Mouse (Mus musculus) stomach, embryonic 16.5 days (tissue): Measurements from ENCODE around the gene Prickle2. TPM values are rescaled to one million over a fixed set of nuclear protein-coding genes. Genes with fewer than 3 reads are reported as not detected.

Source experiments
- ATAC-seq: fragments of 200-750 bp; cut with Nextera tagmentation; 2 replicates; pipeline ENCODE4 v1.8.0; 2017; ENCODE audit warnings: moderate number of reproducible peaks, moderate TSS enrichment; ENCODE audit not compliant: insufficient read depth, low FRiP score
- H3K27ac ChIP-seq: fragments of 300-500 bp; sonication (generic); 2 replicates; pipeline ENCODE4 v1.5.1; 2014; ENCODE audit warnings: low read length
- H3K27me3 ChIP-seq: fragments of 300-500 bp; sonication (generic); 2 replicates; pipeline ENCODE4 v1.6.1; 2014; ENCODE audit warnings: low read length, control low read depth, mixed read lengths; ENCODE audit not compliant: control insufficient read depth, insufficient read depth
- H3K36me3 ChIP-seq: fragments of 300-500 bp; sonication (generic); 2 replicates; pipeline ENCODE4 v1.6.1; 2014; ENCODE audit warnings: low read length; ENCODE audit not compliant: control insufficient read depth, insufficient read depth
- H3K4me1 ChIP-seq: fragments of 300-500 bp; sonication (generic); 2 replicates; pipeline ENCODE4 v1.6.1; 2014; ENCODE audit warnings: low read length, control low read depth, mixed read lengths; ENCODE audit not compliant: control insufficient read depth, insufficient read depth
- H3K4me2 ChIP-seq: fragments of 300-500 bp; sonication (generic); 2 replicates; pipeline ENCODE4 v1.6.1; 2014; ENCODE audit warnings: low read depth, low read length, mixed read lengths
- H3K4me3 ChIP-seq: fragments of 300-500 bp; sonication (generic); replicated peaks from 2 replicates; pipeline ENCODE4 v1.5.1; 2014; ENCODE audit warnings: mild to moderate bottlenecking, low read length
- H3K9ac ChIP-seq: fragments of 300-500 bp; sonication (generic); 2 replicates; pipeline ENCODE4 v1.6.1; 2014; ENCODE audit warnings: low read length
- H3K9me3 ChIP-seq: fragments of 300-500 bp; sonication (generic); replicated peaks from 2 replicates; pipeline ENCODE4 v1.6.1; 2016; ENCODE audit warnings: low read length, control low read depth; ENCODE audit not compliant: control insufficient read depth
- WGBS: fragments of 180-500 bp; shearing (Covaris S2); extraction: QIAGEN DNeasy Blood & Tissue Kit; methylation state at CpG from one replicate; pipeline ENCODE4 v1.1.7; 2014; 5-methylcytosine and 5-hydroxymethylcytosine counted together
- polyA plus RNA-seq: library from polyadenylated mRNA; unstranded; fragments of >200 nt; fragmentation: Nextera tagmentation; extraction: Ambion mirVana; gene quantifications from 2 replicates; pipeline ENCODE4 v1.2.1, GENCODE M21; 2015

The Prickle2 gene
- polyA plus RNA-seq, 1 experiment from 2014 or later: 9.3 TPM

GRCm38 (mm10) chr6:92449956-92450355 lies 256.0 kb downstream of the Prickle2 start:
- no peaks in the 10 kb centered on the region for H3K36me3 ChIP-seq
- ATAC-seq: no peak
- 88% methylated on average over 1 of the region's 1 CpGs for WGBS

GRCm38 (mm10) chr6:92446662-92447061 lies 259.3 kb downstream of the Prickle2 start:
- WGBS: 32% methylated on average over 3 of the region's 3 CpGs
- ATAC-seq: peak; percentile 74
- Histone ChIP-seq H3K9me3 (no peaks in the 10 kb centered on the region), H3K27me3 (no peaks in the 10 kb centered on the region), H3K4me2 (no peak overlapping the region), H3K4me3 (no peak overlapping the region), H3K36me3 (no peaks in the 10 kb centered on the region), H3K9ac (no peak overlapping the region), H3K27ac (peak overlapping the region; percentile 69), H3K4me1 (0 out of 2 replicates have a peak, but pooled peaks cover 2% of the 10 kb centered on the region)

More at GRCm38 (mm10) chr6:92449956-92450355, 256.0 kb downstream of the Prickle2 start:
- H3K4me3 ChIP-seq: no peak overlapping the region
- H3K9ac ChIP-seq: no peak overlapping the region
- no peak overlapping the region for H3K27ac ChIP-seq
- no peaks in the 10 kb centered on the region for H3K27me3 ChIP-seq
- H3K9me3 ChIP-seq: no peaks in the 10 kb centered on the region
- H3K4me2 ChIP-seq: no peak overlapping the region
- 0 out of 2 replicates have a peak, but pooled peaks cover 2% of the 10 kb centered on the region for H3K4me1 ChIP-seq

- ATAC-seq: no peak
- Histone ChIP-seq H3K4me3 (no peak overlapping the region), H3K4me1 (no peaks in the 10 kb centered on the region), H3K9ac (no peak overlapping the region), H3K27me3 (no peaks in the 10 kb centered on the region), H3K36me3 (no peaks in the 10 kb centered on the region), H3K4me2 (no peak overlapping the region), H3K27ac (no peak overlapping the region), H3K9me3 (no peaks in the 10 kb centered on the region)
- WGBS: 59% methylated on average over 2 of the region's 3 CpGs
Measured at GRCm38 (mm10) chr6:92441205-92441604, 264.8 kb downstream of the Prickle2 start.

- Histone ChIP-seq H3K27ac (no peak overlapping the region), H3K4me2 (no peak overlapping the region), H3K27me3 (no peaks in the 10 kb centered on the region), H3K36me3 (no peaks in the 10 kb centered on the region), H3K9ac (no peak overlapping the region), H3K9me3 (no peaks in the 10 kb centered on the region), H3K4me1 (no peaks in the 10 kb centered on the region), H3K4me3 (no peak overlapping the region)
- no peak for ATAC-seq
- 89% methylated on average over 3 of the region's 3 CpGs for WGBS
Measured at GRCm38 (mm10) chr6:92440251-92440650, 265.7 kb downstream of the Prickle2 start.

GRCm38 (mm10) chr6:92432146-92432545 lies 273.8 kb downstream of the Prickle2 start:
- WGBS: 89% methylated on average over 5 of the region's 5 CpGs
- no peak for ATAC-seq
- no peak overlapping the region for H3K4me3 ChIP-seq

GRCm38 (mm10) chr6:92427406-92428171 lies 278.4 kb downstream of the Prickle2 start:
- Histone ChIP-seq H3K4me3 (no peak overlapping the region), H3K36me3 (no peaks in the 10 kb centered on the region), H3K9ac (no peak overlapping the region), H3K4me2 (no peak overlapping the region), H3K9me3 (no peaks in the 10 kb centered on the region), H3K27ac (no peak overlapping the region), H3K4me1 (0 out of 2 replicates have a peak, but pooled peaks cover 4% of the 10 kb centered on the region), H3K27me3 (no peaks in the 10 kb centered on the region)
- no peak for ATAC-seq
- 66% methylated on average over 7 of the region's 7 CpGs for WGBS

More at GRCm38 (mm10) chr6:92432146-92432545, 273.8 kb downstream of the Prickle2 start:
- Histone ChIP-seq H3K27ac (no peak overlapping the region), H3K4me1 (no peaks in the 10 kb centered on the region), H3K36me3 (no peaks in the 10 kb centered on the region), H3K27me3 (no peaks in the 10 kb centered on the region), H3K9me3 (no peaks in the 10 kb centered on the region), H3K9ac (no peak overlapping the region), H3K4me2 (no peak overlapping the region)

- H3K27me3 ChIP-seq: no peaks in the 10 kb centered on the region
- no peak overlapping the region for H3K4me3 ChIP-seq
- 64% methylated on average over 8 of the region's 8 CpGs for WGBS
- no peak overlapping the region for H3K4me2 ChIP-seq
- H3K9ac ChIP-seq: no peak overlapping the region
- H3K36me3 ChIP-seq: no peaks in the 10 kb centered on the region
- H3K9me3 ChIP-seq: no peaks in the 10 kb centered on the region
- H3K27ac ChIP-seq: no peak overlapping the region
- ATAC-seq: no peak
- 0 out of 2 replicates have a peak, but pooled peaks cover 4% of the 10 kb centered on the region for H3K4me1 ChIP-seq
Measured at GRCm38 (mm10) chr6:92425901-92426300, 280.1 kb downstream of the Prickle2 start.

GRCm38 (mm10) chr6:92425476-92425875 lies 280.5 kb downstream of the Prickle2 start:
- 0 out of 2 replicates have a peak, but pooled peaks cover 4% of the 10 kb centered on the region for H3K4me1 ChIP-seq
- no peaks in the 10 kb centered on the region for H3K27me3 ChIP-seq
- no peak overlapping the region for H3K9ac ChIP-seq
- no peaks in the 10 kb centered on the region for H3K9me3 ChIP-seq
- ATAC-seq: no peak
- H3K36me3 ChIP-seq: no peaks in the 10 kb centered on the region
- no peak overlapping the region for H3K4me3 ChIP-seq
- no peak overlapping the region for H3K27ac ChIP-seq
- WGBS: 78% methylated on average over 7 of the region's 7 CpGs
- no peak overlapping the region for H3K4me2 ChIP-seq

- Histone ChIP-seq H3K27ac (no peak overlapping the region), H3K9me3 (no peaks in the 10 kb centered on the region), H3K27me3 (no peaks in the 10 kb centered on the region), H3K4me2 (no peak overlapping the region), H3K4me1 (0 out of 2 replicates have a peak, but pooled peaks cover 4% of the 10 kb centered on the region), H3K36me3 (no peaks in the 10 kb centered on the region), H3K9ac (no peak overlapping the region), H3K4me3 (no peak overlapping the region)
- no peak for ATAC-seq
- WGBS: 59% methylated on average over 3 of the region's 3 CpGs
Measured at GRCm38 (mm10) chr6:92424991-92425390, 281.0 kb downstream of the Prickle2 start.
